Mouse (Mus musculus): ENCODE data around the gene Rae1. TPM values are rescaled to one million over a fixed set of nuclear protein-coding genes. Genes with fewer than 3 reads are reported as not detected.

The Rae1 gene
- polyA plus RNA-seq, 1 experiment from 2014 or later: 143 TPM

DNA sequence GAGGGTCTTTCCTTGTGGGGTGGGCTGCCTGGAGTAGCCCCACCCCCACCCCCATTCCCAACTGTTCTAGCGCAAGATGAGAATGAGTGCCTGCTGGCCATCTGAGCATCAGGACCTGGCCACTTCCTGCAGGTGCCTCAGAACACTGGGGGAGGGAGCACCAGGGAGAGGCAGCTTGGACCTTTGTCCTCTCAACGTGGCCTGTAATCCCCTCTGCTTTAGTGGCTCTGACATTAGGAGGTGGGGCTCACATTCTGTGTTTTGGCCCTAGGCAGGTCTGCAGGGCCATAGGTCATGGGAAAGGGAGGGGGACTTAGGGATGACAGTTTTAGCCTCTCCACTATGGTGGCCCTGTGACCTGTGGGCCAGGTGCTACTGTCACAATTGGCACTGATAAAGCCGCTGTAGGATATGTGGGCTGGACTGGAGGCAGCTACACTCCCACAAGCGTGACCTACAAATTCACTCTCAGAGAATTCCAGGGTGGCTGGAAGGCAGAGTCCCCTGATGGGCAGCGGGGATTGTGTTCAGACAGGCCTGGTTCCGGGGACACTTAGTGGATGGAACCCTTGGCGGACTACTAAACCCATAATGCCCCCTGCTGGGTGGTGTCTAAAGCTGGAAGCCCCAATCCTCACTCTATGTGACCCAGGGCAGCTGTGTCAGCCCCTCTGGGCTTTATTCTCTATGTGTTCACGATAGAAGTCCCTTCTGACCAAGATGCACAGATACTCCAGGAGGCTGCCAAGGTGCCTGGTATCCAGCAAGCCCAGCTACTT, 50.9 kb downstream of the Rae1 start:
- Histone ChIP-seq H3K4me2 (replicated peaks; ENCODE audit: low read depth, low read length) (no peak overlapping the region), H3K36me3 (ENCODE audit: insufficient read depth, low read length) (no peaks in the 10 kb centered on the region), H3K27me3 (ENCODE audit: insufficient read depth, low read length) (no peaks in the 10 kb centered on the region), H3K9ac (replicated peaks; ENCODE audit: low read length) (no peak overlapping the region), H3K4me3 (ENCODE audit: low read length) (no peak overlapping the region), H3K9me3 (ENCODE audit: low read length) (no peaks in the 10 kb centered on the region), H3K4me1 (ENCODE audit: insufficient read depth, low read length) (peaks cover 20% of the 10 kb centered on the region), H3K27ac (ENCODE audit: low read length) (no peak overlapping the region)
- no peak for ATAC-seq (ENCODE audit: low FRiP score, low TSS enrichment)
- WGBS: 53% methylated on average over 8 of the region's 8 CpGs

DNA sequence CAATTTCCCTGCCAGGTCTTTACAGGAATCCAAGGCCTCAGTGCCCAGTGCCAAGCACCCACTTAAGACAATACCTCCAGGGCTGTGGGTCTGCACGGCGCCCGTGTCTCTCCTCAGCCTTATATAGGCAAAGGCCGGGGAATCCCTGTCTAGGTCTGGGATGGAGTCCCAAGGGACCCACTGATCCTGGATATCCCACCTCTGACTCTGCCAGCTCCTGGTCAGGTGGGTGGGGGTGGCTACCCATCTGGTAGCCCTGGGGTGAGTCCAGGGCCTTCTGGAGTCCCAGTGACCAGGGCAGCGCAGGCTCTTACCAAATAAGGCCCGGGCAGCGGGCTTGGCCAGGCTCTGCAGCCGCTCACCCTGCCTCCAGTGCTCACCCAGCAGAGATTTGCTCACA, 53.0 kb downstream of the Rae1 start:
- Histone ChIP-seq H3K9ac (replicated peaks; ENCODE audit: low read length) (no peak overlapping the region), H3K27me3 (ENCODE audit: insufficient read depth, low read length) (no peaks in the 10 kb centered on the region), H3K36me3 (ENCODE audit: insufficient read depth, low read length) (no peaks in the 10 kb centered on the region), H3K4me1 (ENCODE audit: insufficient read depth, low read length) (peaks cover 5% of the 10 kb centered on the region), H3K27ac (ENCODE audit: low read length) (no peak overlapping the region), H3K4me3 (ENCODE audit: low read length) (no peak overlapping the region), H3K4me2 (replicated peaks; ENCODE audit: low read depth, low read length) (no peak overlapping the region), H3K9me3 (ENCODE audit: low read length) (no peaks in the 10 kb centered on the region)
- WGBS: 90% methylated on average over 8 of the region's 8 CpGs
- ATAC-seq (ENCODE audit: low FRiP score, low TSS enrichment): no peak

DNA sequence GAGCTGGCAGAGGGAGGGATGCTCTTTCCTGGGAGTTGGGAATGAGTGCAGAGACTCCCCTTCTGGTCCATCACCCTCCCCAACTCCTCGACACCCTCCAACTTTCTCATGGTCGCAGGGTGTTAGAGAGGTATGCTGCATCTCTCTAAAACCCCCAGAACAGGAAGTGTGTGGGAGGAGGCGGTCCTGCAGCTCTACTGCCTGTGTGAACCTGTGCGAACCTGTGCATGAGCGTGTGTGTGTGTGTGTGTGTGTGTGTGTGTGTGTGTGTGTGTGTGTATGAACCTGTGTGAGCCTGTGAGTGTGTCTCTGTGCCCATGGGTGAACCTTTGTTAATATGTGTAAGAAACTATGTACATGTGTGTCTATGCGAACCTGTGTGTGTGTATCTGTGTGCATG, 53.9 kb downstream of the Rae1 start:
- H3K27ac ChIP-seq (ENCODE audit: low read length): no peak overlapping the region
- H3K9ac ChIP-seq (replicated peaks; ENCODE audit: low read length): no peak overlapping the region
- no peaks in the 10 kb centered on the region for H3K4me1 ChIP-seq (ENCODE audit: insufficient read depth, low read length)
- H3K9me3 ChIP-seq (ENCODE audit: low read length): no peaks in the 10 kb centered on the region
- no peak overlapping the region for H3K4me2 ChIP-seq (replicated peaks; ENCODE audit: low read depth, low read length)
- 67% methylated on average over 6 of the region's 6 CpGs for WGBS
- H3K4me3 ChIP-seq (ENCODE audit: low read length): no peak overlapping the region
- H3K36me3 ChIP-seq (ENCODE audit: insufficient read depth, low read length): no peaks in the 10 kb centered on the region
- H3K27me3 ChIP-seq (ENCODE audit: insufficient read depth, low read length): no peaks in the 10 kb centered on the region
- ATAC-seq (ENCODE audit: low FRiP score, low TSS enrichment): no peak

DNA sequence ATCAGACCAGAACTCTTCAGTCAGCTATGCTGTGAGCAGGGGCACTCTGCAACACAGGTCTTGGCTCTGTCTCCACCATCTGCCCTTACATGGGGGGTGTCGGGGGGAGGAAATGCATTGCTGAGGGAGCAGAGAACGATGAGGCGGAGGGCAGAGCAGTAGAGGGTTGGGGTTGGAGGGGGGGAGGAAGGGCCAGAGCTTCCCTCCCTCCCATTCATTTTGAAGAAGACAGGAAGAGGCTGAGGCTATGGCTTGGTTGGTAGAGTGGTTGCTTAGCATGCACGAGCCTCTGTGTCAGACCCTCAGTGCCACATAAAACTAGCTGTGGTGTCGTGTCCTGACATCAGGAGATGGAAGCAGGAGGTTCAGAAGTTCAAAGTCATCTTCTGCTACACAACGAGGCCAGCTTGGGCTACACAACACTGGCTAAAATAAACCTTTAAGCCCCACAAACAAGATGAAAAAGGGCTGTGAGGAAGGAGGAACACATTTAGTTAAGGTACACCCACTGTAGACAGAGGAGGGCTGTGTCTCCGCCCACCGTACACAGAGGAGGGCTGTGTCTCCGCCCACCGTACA, 56.5 kb downstream of the Rae1 start:
- Histone ChIP-seq H3K4me3 (ENCODE audit: low read length) (no peak overlapping the region), H3K4me2 (replicated peaks; ENCODE audit: low read depth, low read length) (no peak overlapping the region), H3K9ac (replicated peaks; ENCODE audit: low read length) (no peak overlapping the region), H3K27me3 (ENCODE audit: insufficient read depth, low read length) (no peaks in the 10 kb centered on the region), H3K36me3 (ENCODE audit: insufficient read depth, low read length) (no peaks in the 10 kb centered on the region), H3K9me3 (ENCODE audit: low read length) (no peaks in the 10 kb centered on the region), H3K27ac (ENCODE audit: low read length) (no peak overlapping the region), H3K4me1 (ENCODE audit: insufficient read depth, low read length) (0 out of 2 replicates have a peak, but pooled peaks cover under 1% of the 10 kb centered on the region)
- WGBS: 75% methylated on average over 10 of the region's 10 CpGs
- ATAC-seq (ENCODE audit: low FRiP score, low TSS enrichment): no peak

DNA sequence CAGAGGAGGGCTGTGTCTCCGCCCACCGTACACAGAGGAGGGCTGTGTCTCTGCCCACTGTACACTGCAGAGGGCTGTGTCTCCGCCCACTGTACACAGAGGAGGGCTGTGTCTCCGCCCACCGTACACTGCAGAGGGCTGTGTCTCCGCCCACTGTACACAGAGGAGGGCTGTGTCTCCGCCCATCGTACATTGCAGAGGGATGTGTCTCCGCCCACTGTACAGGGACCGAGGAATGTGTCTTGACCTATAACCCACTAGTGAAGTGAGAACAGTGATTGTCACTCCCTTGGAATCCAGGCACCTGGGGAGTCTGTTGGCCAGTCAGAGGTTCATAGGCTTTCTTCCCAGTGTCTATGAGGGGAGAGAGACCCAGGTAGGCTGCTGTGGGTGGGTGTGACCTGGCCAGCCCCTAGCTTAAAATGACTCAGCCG, 57.0 kb downstream of the Rae1 start:
- no peak overlapping the region for H3K27ac ChIP-seq (ENCODE audit: low read length)
- H3K27me3 ChIP-seq (ENCODE audit: insufficient read depth, low read length): no peaks in the 10 kb centered on the region
- H3K9ac ChIP-seq (replicated peaks; ENCODE audit: low read length): no peak overlapping the region
- H3K4me3 ChIP-seq (ENCODE audit: low read length): no peak overlapping the region
- H3K4me2 ChIP-seq (replicated peaks; ENCODE audit: low read depth, low read length): no peak overlapping the region
- 0 out of 2 replicates have a peak, but pooled peaks cover 3% of the 10 kb centered on the region for H3K4me1 ChIP-seq (ENCODE audit: insufficient read depth, low read length)
- no peaks in the 10 kb centered on the region for H3K36me3 ChIP-seq (ENCODE audit: insufficient read depth, low read length)
- ATAC-seq (ENCODE audit: low FRiP score, low TSS enrichment): no peak
- 80% methylated on average over 11 of the region's 11 CpGs for WGBS
- no peaks in the 10 kb centered on the region for H3K9me3 ChIP-seq (ENCODE audit: low read length)

DNA sequence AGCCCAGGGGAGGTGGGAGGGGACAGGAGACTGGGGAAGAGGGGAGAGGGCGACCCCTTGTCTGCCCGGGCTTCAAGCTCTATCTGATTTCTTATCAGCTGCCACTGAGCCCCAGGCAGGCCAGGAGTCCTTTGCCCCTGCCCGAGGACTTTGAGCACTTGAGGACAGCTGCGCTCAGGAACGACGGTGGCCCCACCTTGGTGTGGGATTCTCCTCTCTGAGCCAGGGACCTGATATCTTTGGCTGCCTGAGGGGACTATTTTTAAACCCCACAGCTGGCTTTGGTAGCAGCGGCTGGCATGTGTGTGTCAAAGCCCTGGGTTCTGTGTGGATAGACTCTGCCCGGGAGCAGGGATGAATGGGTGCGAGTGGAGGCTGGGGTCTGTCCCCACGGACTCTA, 57.7 kb downstream of the Rae1 start:
- H3K9me3 ChIP-seq (ENCODE audit: low read length): no peaks in the 10 kb centered on the region
- no peak overlapping the region for H3K9ac ChIP-seq (replicated peaks; ENCODE audit: low read length)
- no peak overlapping the region for H3K4me3 ChIP-seq (ENCODE audit: low read length)
- H3K36me3 ChIP-seq (ENCODE audit: insufficient read depth, low read length): no peaks in the 10 kb centered on the region
- ATAC-seq (ENCODE audit: low FRiP score, low TSS enrichment): no peak
- no peak overlapping the region for H3K4me2 ChIP-seq (replicated peaks; ENCODE audit: low read depth, low read length)
- no peak overlapping the region for H3K27ac ChIP-seq (ENCODE audit: low read length)
- H3K4me1 ChIP-seq (ENCODE audit: insufficient read depth, low read length): 0 out of 2 replicates have a peak, but pooled peaks cover 3% of the 10 kb centered on the region
- WGBS: 49% methylated on average over 10 of the region's 10 CpGs
- no peaks in the 10 kb centered on the region for H3K27me3 ChIP-seq (ENCODE audit: insufficient read depth, low read length)

DNA sequence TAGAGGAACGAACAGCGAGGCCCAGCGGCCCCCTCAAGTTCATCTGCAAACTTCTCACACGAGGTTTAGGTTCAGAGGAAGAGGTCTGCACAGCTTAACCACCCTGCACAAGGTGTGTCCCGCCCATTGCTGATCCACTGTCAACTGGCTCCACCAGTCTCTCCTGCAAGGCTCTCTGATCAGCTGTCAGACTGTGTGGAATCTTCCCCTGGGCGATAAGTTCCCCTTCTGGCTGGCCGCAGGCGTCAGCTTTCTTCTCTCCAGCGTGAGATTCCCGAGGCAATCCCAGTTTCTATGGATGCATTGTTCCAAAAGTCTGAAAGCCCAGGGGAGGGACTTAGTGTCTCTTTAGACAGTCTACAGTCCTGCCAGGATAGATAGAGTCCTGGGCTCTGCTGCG, 58.3 kb downstream of the Rae1 start:
- no peak for ATAC-seq (ENCODE audit: low FRiP score, low TSS enrichment)
- Histone ChIP-seq H3K4me1 (ENCODE audit: insufficient read depth, low read length) (0 out of 2 replicates have a peak, but pooled peaks cover 3% of the 10 kb centered on the region), H3K4me3 (ENCODE audit: low read length) (no peak overlapping the region), H3K36me3 (ENCODE audit: insufficient read depth, low read length) (no peaks in the 10 kb centered on the region), H3K4me2 (replicated peaks; ENCODE audit: low read depth, low read length) (no peak overlapping the region), H3K27me3 (ENCODE audit: insufficient read depth, low read length) (no peaks in the 10 kb centered on the region), H3K9ac (replicated peaks; ENCODE audit: low read length) (no peak overlapping the region), H3K9me3 (ENCODE audit: low read length) (no peaks in the 10 kb centered on the region), H3K27ac (ENCODE audit: low read length) (no peak overlapping the region)
- WGBS: 68% methylated on average over 11 of the region's 11 CpGs

DNA sequence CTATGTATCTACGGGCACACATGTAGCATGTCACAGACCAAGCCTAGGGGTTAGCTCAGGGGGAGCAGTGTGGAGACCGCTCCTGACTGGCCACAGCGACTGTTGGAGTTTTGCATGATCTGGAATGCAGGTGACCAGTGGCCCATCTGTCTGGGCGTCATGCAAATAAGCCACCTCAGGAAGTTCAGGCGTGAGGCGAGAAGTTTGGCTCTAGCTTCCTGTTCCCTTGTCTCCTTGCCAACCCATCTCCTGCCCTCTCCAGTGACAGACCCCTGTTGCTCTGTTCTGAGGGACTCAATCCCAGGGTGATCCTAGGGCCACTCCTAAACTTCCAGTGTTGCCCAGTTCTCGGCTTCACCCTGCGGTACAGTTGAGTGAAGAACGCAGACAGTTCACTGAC, 60.5 kb downstream of the Rae1 start:
- no peak for ATAC-seq (ENCODE audit: low FRiP score, low TSS enrichment)
- WGBS: 78% methylated on average over 9 of the region's 9 CpGs

DNA sequence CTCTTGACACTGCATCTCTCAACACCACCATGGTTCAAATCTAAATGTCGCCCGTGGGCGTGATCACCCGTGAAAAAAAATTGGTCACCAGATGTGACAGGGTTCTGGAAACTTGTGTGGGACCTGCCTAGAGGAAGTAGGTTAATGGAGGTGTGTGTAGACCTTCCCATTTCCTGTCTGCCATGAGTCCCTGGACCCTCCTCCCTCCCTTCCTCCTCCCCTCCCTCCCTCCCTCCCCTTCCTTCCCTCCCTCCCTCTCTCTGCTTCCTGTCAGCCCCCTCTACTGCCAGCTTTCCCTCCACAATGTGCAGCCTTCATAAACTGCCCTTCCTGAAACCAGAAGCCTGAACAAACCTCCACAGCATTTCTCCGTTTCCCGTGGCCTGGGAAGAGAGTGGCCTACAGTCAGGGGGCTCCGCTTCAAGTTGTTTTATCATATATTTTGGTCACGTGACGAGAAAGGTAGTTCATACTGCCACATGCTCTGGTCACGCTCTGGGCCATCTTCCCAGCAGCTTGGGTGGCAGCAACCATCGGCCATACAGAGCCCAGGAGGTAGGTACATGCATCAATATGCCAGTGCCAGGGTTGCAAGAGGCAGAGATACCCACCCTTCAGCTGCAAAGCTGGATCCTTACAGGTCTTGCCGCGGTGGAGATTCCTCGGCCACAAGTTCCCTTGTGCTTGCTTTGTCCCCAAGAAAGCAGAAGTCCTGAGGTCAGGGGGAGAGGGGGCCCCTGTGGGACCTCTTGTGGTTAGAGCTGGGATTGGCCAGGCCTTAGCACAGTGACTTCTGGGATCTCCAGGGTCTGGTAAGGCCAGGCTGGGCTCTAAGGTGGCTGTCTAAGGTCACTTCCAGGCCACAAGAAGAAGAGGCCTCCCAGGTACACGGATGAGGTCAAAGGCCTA, 61.8 kb downstream of the Rae1 start:
- WGBS: 70% methylated on average over 15 of the region's 15 CpGs
- Histone ChIP-seq H3K36me3 (ENCODE audit: insufficient read depth, low read length) (no peaks in the 10 kb centered on the region), H3K4me1 (ENCODE audit: insufficient read depth, low read length) (0 out of 2 replicates have a peak, but pooled peaks cover 3% of the 10 kb centered on the region), H3K27ac (ENCODE audit: low read length) (no peak overlapping the region), H3K4me2 (replicated peaks; ENCODE audit: low read depth, low read length) (no peak overlapping the region), H3K27me3 (ENCODE audit: insufficient read depth, low read length) (no peaks in the 10 kb centered on the region), H3K4me3 (ENCODE audit: low read length) (no peak overlapping the region), H3K9me3 (ENCODE audit: low read length) (no peaks in the 10 kb centered on the region), H3K9ac (replicated peaks; ENCODE audit: low read length) (0 out of 2 replicates have a peak overlapping the region, but pooled peaks have one; percentile 1)
- ATAC-seq (ENCODE audit: low FRiP score, low TSS enrichment): 0 out of 2 replicates have a peak, but pooled peaks have one; percentile 48

More for the DNA sequence above, 60.5 kb downstream of the Rae1 start:
- Histone ChIP-seq H3K36me3 (ENCODE audit: insufficient read depth, low read length) (no peaks in the 10 kb centered on the region), H3K4me1 (ENCODE audit: insufficient read depth, low read length) (0 out of 2 replicates have a peak, but pooled peaks cover 3% of the 10 kb centered on the region), H3K27ac (ENCODE audit: low read length) (no peak overlapping the region), H3K4me3 (ENCODE audit: low read length) (no peak overlapping the region), H3K4me2 (replicated peaks; ENCODE audit: low read depth, low read length) (no peak overlapping the region), H3K9ac (replicated peaks; ENCODE audit: low read length) (no peak overlapping the region), H3K27me3 (ENCODE audit: insufficient read depth, low read length) (no peaks in the 10 kb centered on the region), H3K9me3 (ENCODE audit: low read length) (no peaks in the 10 kb centered on the region)

Measured in kidney, embryonic 16.5 days (tissue).